Mouse (Mus musculus) forebrain, embryonic 11.5 days (tissue): ENCODE measurements around the gene Vcam1. TPM values are rescaled to one million over a fixed set of nuclear protein-coding genes. Genes with fewer than 3 reads are reported as not detected.

Experiments used
- ATAC-seq: fragments of 200-750 bp; cut with Nextera tagmentation; replicated peaks from 2 replicates; pipeline ENCODE4 v1.8.0; 2017; ENCODE audit warnings: moderate TSS enrichment; ENCODE audit not compliant: low FRiP score
- DNase-seq: peaks from one replicate; pipeline ENCODE4 v3.0.0-alpha.2; 2017; ENCODE audit warnings: low spot score
- H3K27ac ChIP-seq: fragments of 300-500 bp; sonication (generic); 2 replicates; pipeline ENCODE4 v1.5.1; 2014; ENCODE audit warnings: low read depth, low read length
- H3K27me3 ChIP-seq: fragments of 300-500 bp; sonication (generic); 2 replicates; pipeline ENCODE4 v1.6.1; 2014; ENCODE audit warnings: mild to moderate bottlenecking, low read length, mixed read lengths; ENCODE audit not compliant: control insufficient read depth, insufficient read depth
- H3K36me3 ChIP-seq: fragments of 300-500 bp; sonication (generic); 2 replicates; pipeline ENCODE4 v1.6.1; 2014; ENCODE audit warnings: mild to moderate bottlenecking, low read length, moderate library complexity, mixed read lengths; ENCODE audit not compliant: control insufficient read depth, insufficient read depth
- H3K4me1 ChIP-seq: fragments of 300-500 bp; sonication (generic); replicated peaks from 2 replicates; pipeline ENCODE4 v1.6.1; 2014; ENCODE audit warnings: low read length, mixed read lengths; ENCODE audit not compliant: control insufficient read depth, insufficient read depth
- H3K4me2 ChIP-seq: fragments of 300-500 bp; sonication (generic); 2 replicates; pipeline ENCODE4 v1.6.1; 2014; ENCODE audit warnings: low read depth, mild to moderate bottlenecking, low read length, moderate library complexity, mixed read lengths; ENCODE audit not compliant: severe bottlenecking
- H3K4me3 ChIP-seq: fragments of 300-500 bp; sonication (generic); 2 replicates; pipeline ENCODE4 v1.5.1; 2014; ENCODE audit warnings: low read depth, low read length
- H3K9ac ChIP-seq: fragments of 300-500 bp; sonication (generic); 2 replicates; pipeline ENCODE4 v1.6.1; 2014; ENCODE audit warnings: low read length
- H3K9me3 ChIP-seq: fragments of 300-500 bp; sonication (generic); 2 replicates; pipeline ENCODE4 v1.6.1; 2016; ENCODE audit warnings: low read length, mixed read lengths; ENCODE audit not compliant: control insufficient read depth
- WGBS: fragments of 180-500 bp; shearing (Covaris S2); extraction: QIAGEN DNeasy Blood & Tissue Kit; methylation state at CpG from one replicate; pipeline ENCODE4 v1.1.7; 2014; 5-methylcytosine and 5-hydroxymethylcytosine counted together
- polyA plus RNA-seq: library from polyadenylated mRNA; unstranded; fragments of >200 nt; fragmentation: Nextera tagmentation; extraction: Ambion mirVana; gene quantifications from 2 replicates; pipeline ENCODE4 v1.2.1, GENCODE M21; 2014

Gene Vcam1
- polyA plus RNA-seq, 1 experiment from 2014 or later: 36.5 TPM

DNA sequence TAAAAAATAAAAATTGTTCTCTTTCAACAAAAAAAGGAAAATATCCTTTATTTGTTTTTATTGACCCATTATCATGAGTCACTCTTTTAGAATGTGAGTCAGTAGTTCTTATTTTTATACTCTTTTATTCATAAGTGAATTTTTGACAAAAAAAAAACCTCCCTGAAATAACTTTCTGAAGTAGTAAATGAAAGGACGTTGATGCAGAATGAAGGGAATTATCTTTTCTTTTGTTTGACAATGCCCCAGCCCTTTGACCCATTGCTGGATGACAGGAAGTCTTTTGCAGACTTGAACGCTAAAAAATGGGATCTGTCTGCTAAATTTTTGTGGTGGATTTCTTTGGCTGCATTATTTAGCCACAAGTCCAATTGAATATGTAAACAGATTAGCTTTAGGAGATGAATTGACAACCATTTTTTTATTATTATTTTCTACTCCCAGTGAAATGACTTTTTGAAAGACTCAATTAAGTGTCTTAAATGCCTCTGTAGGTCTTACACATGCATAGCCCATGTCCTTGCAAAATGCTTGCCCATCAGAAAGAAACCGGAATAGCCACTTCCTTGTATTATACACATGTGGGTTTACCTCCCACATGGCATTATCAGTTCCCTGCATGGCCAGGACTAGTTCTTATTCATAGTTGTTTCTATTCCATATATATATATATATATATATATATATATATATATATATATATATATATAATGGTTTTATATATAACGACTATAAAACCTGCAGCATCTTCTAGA is 530 bp upstream of the Vcam1 start:
- H3K4me2 ChIP-seq: no peak overlapping the region; the same call in 1 of the 2 replicates

DNA sequence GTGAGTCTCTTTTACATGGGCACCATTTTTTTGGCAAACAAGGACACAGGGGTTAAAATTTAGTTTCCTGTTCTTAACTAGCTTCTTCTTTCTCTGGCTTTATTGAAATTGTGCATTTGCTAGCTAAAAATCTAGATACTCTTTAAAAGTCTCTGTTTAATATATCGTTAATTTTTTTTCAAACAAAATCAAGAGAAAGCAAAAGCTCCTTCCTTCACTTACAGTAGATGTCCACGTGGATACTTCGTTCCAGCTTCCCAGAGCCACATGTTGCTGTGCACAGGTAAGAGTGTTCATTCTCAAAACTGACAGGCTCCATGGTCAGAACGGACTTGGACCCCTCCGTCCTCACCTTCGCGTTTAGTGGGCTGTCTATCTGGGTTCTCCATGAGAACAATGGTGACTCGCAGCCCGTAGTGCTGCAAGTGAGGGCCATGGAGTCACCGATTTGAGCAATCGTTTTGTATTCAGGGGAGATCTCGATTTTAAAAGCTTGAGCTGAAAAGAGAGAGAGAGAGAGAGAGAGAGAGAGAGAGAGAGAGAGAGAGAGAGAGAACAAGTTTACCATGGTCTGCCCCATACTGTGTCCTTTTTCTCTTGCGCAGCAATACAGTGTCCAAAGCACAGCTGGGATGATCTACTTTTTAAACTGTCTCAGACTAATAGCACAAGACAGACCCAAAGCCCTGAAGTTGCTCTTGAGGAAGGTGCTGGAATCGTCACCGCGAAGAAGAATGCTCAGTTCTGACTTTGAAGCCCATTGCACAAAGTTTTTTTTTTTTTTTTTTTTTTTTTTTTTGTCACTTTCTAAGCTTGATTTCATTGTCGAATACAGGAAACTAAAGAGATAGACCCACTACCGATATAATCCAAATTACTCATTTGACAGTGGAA is 930 bp downstream of the Vcam1 start:
- DNase-seq (no peak), ATAC-seq (no peak)
- Histone ChIP-seq H3K27me3 (no peaks in the 10 kb centered on the region; the same call in 1 of the 2 replicates), H3K4me2 (peak overlapping the region; percentile 49), H3K27ac (peak overlapping the region; percentile 74), H3K9ac (peak overlapping the region; percentile 37; the same call in 1 of the 2 replicates), H3K4me3 (peak overlapping the region; percentile 23), H3K9me3 (no peaks in the 10 kb centered on the region), H3K36me3 (no peaks in the 10 kb centered on the region), H3K4me1 (peaks cover 10% of the 10 kb centered on the region)
- 55% methylated on average over 18 of the region's 18 CpGs for WGBS

More for the DNA sequence above, 530 bp upstream of the Vcam1 start:
- Histone ChIP-seq H3K4me3 (no peak overlapping the region), H3K4me1 (peaks cover 10% of the 10 kb centered on the region), H3K36me3 (no peaks in the 10 kb centered on the region), H3K9ac (no peak overlapping the region), H3K27me3 (no peaks in the 10 kb centered on the region; the same call in 1 of the 2 replicates), H3K9me3 (no peaks in the 10 kb centered on the region), H3K27ac (no peak overlapping the region)
- DNase-seq (no peak), ATAC-seq (no peak)
- 40% methylated on average over 4 of the region's 4 CpGs for WGBS

DNA sequence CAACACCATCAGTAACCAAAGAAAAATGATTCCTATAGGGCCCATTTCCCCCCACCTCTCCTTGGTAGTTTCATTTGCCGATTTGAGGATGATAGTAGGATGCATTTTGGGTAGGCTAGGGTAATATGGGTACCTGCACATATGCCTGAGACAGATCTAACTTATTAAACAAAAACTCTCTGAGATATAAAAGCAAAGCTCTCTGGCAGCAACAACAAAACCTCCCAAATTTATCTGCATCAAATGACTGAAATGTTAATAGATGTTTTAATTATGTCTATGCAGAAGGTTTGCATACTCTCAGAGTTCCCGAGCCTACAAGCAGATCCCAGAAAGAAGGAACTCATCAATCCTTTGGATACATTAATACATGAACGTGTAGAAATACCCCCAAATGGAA is 1.7 kb downstream of the Vcam1 start:
- no peak for DNase-seq
- Histone ChIP-seq H3K27ac (no peak overlapping the region), H3K36me3 (no peaks in the 10 kb centered on the region), H3K27me3 (no peaks in the 10 kb centered on the region; the same call in 1 of the 2 replicates), H3K4me2 (peak overlapping the region; percentile 49; the same call in 1 of the 2 replicates), H3K4me1 (peaks cover 10% of the 10 kb centered on the region), H3K9me3 (no peaks in the 10 kb centered on the region), H3K4me3 (peak overlapping the region; percentile 23), H3K9ac (no peak overlapping the region)
- WGBS: 74% methylated on average over 3 of the region's 3 CpGs
- no peak for ATAC-seq

DNA sequence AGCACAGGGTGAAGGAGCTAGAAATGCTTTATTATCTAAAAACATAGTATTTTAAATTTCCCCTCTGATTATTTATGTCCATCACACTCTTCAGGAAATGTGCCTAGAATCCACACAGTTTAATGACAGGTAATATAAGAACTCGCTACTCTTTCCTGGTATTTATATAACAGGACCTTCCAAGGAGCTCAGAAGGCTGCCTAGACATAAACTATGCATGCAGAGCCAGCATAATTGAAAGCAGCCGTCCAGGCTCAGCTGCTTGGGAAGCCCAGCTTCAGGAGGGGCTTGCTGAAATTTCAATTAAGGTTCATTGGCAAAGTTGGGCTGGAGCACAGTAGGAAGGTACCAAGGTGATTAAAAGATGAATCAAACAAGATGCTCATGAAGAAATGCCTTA is 2.2 kb downstream of the Vcam1 start:
- Histone ChIP-seq H3K4me2 (peak overlapping the region; percentile 15; the same call in 1 of the 2 replicates), H3K4me1 (peaks cover 10% of the 10 kb centered on the region), H3K9ac (no peak overlapping the region), H3K9me3 (no peaks in the 10 kb centered on the region), H3K27ac (no peak overlapping the region), H3K27me3 (no peaks in the 10 kb centered on the region; the same call in 1 of the 2 replicates), H3K36me3 (no peaks in the 10 kb centered on the region), H3K4me3 (0 out of 2 replicates have a peak overlapping the region, but pooled peaks have one; percentile 2)
- DNase-seq: no peak
- 33% methylated on average over 2 of the region's 2 CpGs for WGBS
- no peak for ATAC-seq

DNA sequence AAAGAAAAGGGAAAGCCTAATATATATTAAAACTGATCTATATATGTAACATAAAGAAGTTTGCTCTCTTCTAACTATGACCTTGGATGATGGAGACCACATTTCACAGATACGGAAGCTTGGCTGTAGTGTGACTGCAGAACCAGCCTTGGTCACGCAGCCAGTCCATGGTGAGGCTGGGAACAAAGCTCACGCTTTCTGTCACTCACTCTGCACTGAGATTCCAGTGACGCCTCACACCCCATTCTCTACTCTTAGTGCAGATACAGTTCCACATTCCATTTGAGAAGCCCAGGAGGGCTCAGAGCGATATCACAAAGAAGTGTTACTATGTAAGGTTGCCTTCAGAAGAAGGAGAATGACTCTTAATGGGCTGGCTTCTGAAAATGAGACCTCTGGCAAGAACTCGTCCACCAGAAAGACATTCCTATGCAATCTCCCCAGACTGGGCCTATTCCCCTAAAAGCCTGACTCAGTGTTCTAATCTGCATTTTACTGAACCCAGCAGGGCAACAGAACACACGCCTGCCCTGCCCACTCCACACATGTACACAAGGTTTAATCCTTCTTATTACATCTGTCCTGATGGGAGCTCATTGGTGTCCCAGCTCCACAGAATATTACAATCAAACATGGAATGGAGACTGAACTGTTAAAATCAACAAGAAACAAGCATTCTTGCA is 2.8 kb downstream of the Vcam1 start:
- H3K4me2 ChIP-seq: peak overlapping the region; percentile 12; the same call in 1 of the 2 replicates
- WGBS: 51% methylated on average over 7 of the region's 7 CpGs
- H3K9ac ChIP-seq: no peak overlapping the region
- no peaks in the 10 kb centered on the region for H3K9me3 ChIP-seq
- peaks cover 10% of the 10 kb centered on the region for H3K4me1 ChIP-seq
- ATAC-seq (no peak), DNase-seq (no peak)
- no peak overlapping the region; the same call in 1 of the 2 replicates for H3K4me3 ChIP-seq
- peak overlapping the region; percentile 26; the same call in 1 of the 2 replicates for H3K27ac ChIP-seq
- H3K27me3 ChIP-seq: no peaks in the 10 kb centered on the region; the same call in 1 of the 2 replicates
- no peaks in the 10 kb centered on the region for H3K36me3 ChIP-seq

DNA sequence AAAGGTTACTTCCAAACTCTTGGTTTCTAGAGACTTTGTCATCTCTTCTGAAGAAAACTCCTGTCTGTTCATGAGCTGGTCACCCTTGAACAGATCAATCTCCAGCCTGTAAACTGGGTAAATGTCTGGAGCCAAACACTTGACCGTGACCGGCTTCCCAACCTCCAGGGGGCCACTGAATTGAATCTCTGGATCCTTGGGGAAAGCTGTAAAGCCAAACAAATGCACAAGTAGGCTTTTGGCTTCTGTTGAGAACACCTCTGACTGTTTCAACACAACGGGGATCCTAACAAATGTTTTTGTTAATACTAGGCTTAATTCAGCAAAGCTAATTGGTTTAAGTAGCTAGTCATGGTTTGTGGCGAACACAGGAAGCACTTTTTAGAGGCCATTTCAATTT is 3.4 kb downstream of the Vcam1 start:
- WGBS: 17% methylated on average over 4 of the region's 4 CpGs
- Histone ChIP-seq H3K9ac (no peak overlapping the region; the same call in 1 of the 2 replicates), H3K27ac (no peak overlapping the region), H3K36me3 (no peaks in the 10 kb centered on the region), H3K4me1 (peaks cover 10% of the 10 kb centered on the region), H3K27me3 (no peaks in the 10 kb centered on the region; the same call in 1 of the 2 replicates), H3K4me2 (peak overlapping the region; percentile 31; the same call in 1 of the 2 replicates), H3K9me3 (no peaks in the 10 kb centered on the region), H3K4me3 (no peak overlapping the region)
- DNase-seq: no peak
- ATAC-seq: no peak

DNA sequence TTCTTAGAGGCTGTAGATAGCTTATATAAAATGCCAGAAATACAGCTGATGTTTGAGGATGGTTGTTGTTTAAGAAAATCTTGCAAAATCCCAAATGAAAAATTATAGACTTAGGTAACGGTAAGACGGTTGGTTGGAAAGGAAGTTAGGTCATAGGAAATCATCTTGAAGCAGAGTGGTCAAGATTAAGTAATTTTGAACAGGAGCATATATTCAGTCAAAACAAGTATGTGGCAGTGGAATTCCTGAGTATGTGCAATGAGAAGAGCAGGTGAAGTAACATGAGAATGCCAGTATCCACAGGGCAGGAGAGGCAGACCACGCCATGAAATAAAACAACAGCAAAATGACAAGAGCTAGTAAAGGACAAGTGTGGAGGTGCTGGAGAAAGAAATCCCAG is 5.7 kb downstream of the Vcam1 start:
- Histone ChIP-seq H3K9ac (no peak overlapping the region), H3K4me1 (peaks cover 10% of the 10 kb centered on the region), H3K4me3 (no peak overlapping the region), H3K4me2 (no peak overlapping the region), H3K27ac (no peak overlapping the region), H3K36me3 (no peaks in the 10 kb centered on the region), H3K27me3 (no peaks in the 10 kb centered on the region; the same call in 1 of the 2 replicates), H3K9me3 (no peaks in the 10 kb centered on the region)
- ATAC-seq: no peak
- WGBS: 95% methylated on average over 3 of the region's 3 CpGs
- DNase-seq: no peak

DNA sequence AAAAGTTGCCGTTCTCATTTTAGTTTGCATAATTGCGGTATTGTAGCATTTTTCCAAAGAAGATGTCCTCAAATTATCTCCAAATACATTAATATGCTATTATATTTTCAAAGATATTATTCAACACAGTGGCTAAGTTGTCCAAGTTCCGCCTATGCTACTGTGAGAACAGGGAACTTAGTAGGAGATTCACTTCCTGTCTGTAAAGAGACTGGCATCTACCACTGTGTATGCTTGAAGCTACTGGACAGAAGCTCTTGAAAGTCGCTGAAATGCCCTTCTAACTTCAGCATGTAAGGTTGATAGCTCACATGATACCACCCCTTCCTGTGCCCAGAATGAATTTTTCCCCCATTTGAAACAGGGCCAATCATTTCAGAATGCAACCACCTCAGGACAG is 6.8 kb downstream of the Vcam1 start:
- Histone ChIP-seq H3K36me3 (no peaks in the 10 kb centered on the region), H3K4me3 (no peak overlapping the region), H3K4me2 (no peak overlapping the region), H3K27me3 (no peaks in the 10 kb centered on the region), H3K9me3 (no peaks in the 10 kb centered on the region), H3K27ac (no peak overlapping the region), H3K4me1 (peaks cover 5% of the 10 kb centered on the region; the same call in 1 of the 2 replicates), H3K9ac (no peak overlapping the region)
- WGBS: 92% methylated on average over 4 of the region's 4 CpGs
- ATAC-seq: no peak
- no peak for DNase-seq
